Mouse (Mus musculus) neural tube, embryonic 11.5 days (tissue): ENCODE measurements around the gene Iqcf6. TPM values are rescaled to one million over a fixed set of nuclear protein-coding genes. Genes with fewer than 3 reads are reported as not detected.

Source experiments
- polyA plus RNA-seq: library from polyadenylated mRNA; unstranded; fragments of >200 nt; fragmentation: Nextera tagmentation; extraction: Ambion mirVana; gene quantifications from 2 replicates; pipeline ENCODE4 v1.2.1, GENCODE M21; 2014

Gene Iqcf6
- polyA plus RNA-seq, 1 experiment from 2014 or later, result not detected

Other genes with a start within 250 kb of the Iqcf6 start
- gene Rpl29, start 197.1 kb upstream of the Iqcf6 start, polyA plus RNA-seq, result 844 and 856 TPM in 2 replicates
- 32.1 and 33.4 TPM in 2 replicates for gene Acy1, start 188.3 kb upstream of the Iqcf6 start, polyA plus RNA-seq
- 7.3 and 7.5 TPM in 2 replicates for gene Abhd14b, start 179.1 kb upstream of the Iqcf6 start, polyA plus RNA-seq
- 33.9 and 38.6 TPM in 2 replicates for gene Abhd14a, start 178.9 kb upstream of the Iqcf6 start, polyA plus RNA-seq
- gene Pcbp4, start 173.3 kb upstream of the Iqcf6 start, polyA plus RNA-seq, result 267 and 278 TPM in 2 replicates
- 0.20 and 0.23 TPM in 2 replicates for gene Gpr62, start 160.6 kb upstream of the Iqcf6 start, polyA plus RNA-seq
- gene Rrp9, start 150.6 kb upstream of the Iqcf6 start, polyA plus RNA-seq, result 45.5 and 48.1 TPM in 2 replicates
- 0.98 and 1.6 TPM in 2 replicates for gene Parp3, start 149.6 kb upstream of the Iqcf6 start, polyA plus RNA-seq
- not detected in 2 replicates for gene Iqcf1, start 126.6 kb upstream of the Iqcf6 start, polyA plus RNA-seq
- not detected in 2 replicates for gene Iqcf5, start 112.0 kb upstream of the Iqcf6 start, polyA plus RNA-seq
- gene Iqcf3, start 65.0 kb upstream of the Iqcf6 start, polyA plus RNA-seq, result not detected in 2 replicates
- not detected in 2 replicates for gene Iqcf4, start 55.6 kb upstream of the Iqcf6 start, polyA plus RNA-seq
- gene Grm2, start 29.5 kb downstream of the Iqcf6 start, polyA plus RNA-seq, result 20.6 and 26.1 TPM in 2 replicates
- 31.8 and 38.5 TPM in 2 replicates for gene Tex264, start 59.3 kb downstream of the Iqcf6 start, polyA plus RNA-seq
- gene Rad54l2, start 162.6 kb downstream of the Iqcf6 start, polyA plus RNA-seq, result 6.1 and 7.4 TPM in 2 replicates
- gene Dcaf1, start 195.3 kb downstream of the Iqcf6 start, polyA plus RNA-seq, result 32.0 and 34.0 TPM in 2 replicates